Mouse (Mus musculus): ENCODE data around the gene Camta2. TPM values are rescaled to one million over a fixed set of nuclear protein-coding genes. Genes with fewer than 3 reads are reported as not detected.

Camta2 gene
- polyA plus RNA-seq, 1 experiment from 2014 or later = 11.7 TPM

- Histone ChIP-seq H3K27me3 (replicated peaks; ENCODE audit: control insufficient read depth, insufficient read depth, low read length) (no peaks in the 10 kb centered on the region), H3K4me1 (replicated peaks; ENCODE audit: control insufficient read depth, insufficient read depth, low read length) (peaks cover 4% of the 10 kb centered on the region), H3K27ac (ENCODE audit: low read depth, low read length) (no peak overlapping the region), H3K4me3 (ENCODE audit: low read depth, low read length) (no peak overlapping the region), H3K9ac (ENCODE audit: low read depth, low read length) (0 out of 2 replicates have a peak overlapping the region, but pooled peaks have one; percentile 3), H3K9me3 (ENCODE audit: control insufficient read depth) (no peaks in the 10 kb centered on the region), H3K36me3 (ENCODE audit: control insufficient read depth, insufficient read depth) (peaks cover 77% of the 10 kb centered on the region), H3K4me2 (replicated peaks; ENCODE audit: low read depth) (no peak overlapping the region)
- no peak for TF ChIP-seq CTCF (IDR thresholded peaks at IDR 0.05; ENCODE audit: low read depth)
- peak; percentile 28; the same call in 1 of the 2 replicates for ATAC-seq
- 65% methylated on average over 3 of the region's 3 CpGs for WGBS
Observed at GRCm38 (mm10) chr11:70706127-70706526, 18.2 kb upstream of the Camta2 start.

GRCm38 (mm10) chr11:70702781-70703180 is 14.9 kb upstream of the Camta2 start:
- H3K27me3 ChIP-seq (replicated peaks; ENCODE audit: control insufficient read depth, insufficient read depth, low read length) = no peaks in the 10 kb centered on the region
- peaks cover 43% of the 10 kb centered on the region for H3K36me3 ChIP-seq (ENCODE audit: control insufficient read depth, insufficient read depth)
- ATAC-seq = no peak
- H3K4me3 ChIP-seq (ENCODE audit: low read depth, low read length) = no peak overlapping the region
- H3K4me1 ChIP-seq (replicated peaks; ENCODE audit: control insufficient read depth, insufficient read depth, low read length) = peaks cover 4% of the 10 kb centered on the region
- no peak for TF ChIP-seq CTCF (IDR thresholded peaks at IDR 0.05; ENCODE audit: low read depth)
- no peaks in the 10 kb centered on the region for H3K9me3 ChIP-seq (ENCODE audit: control insufficient read depth)
- WGBS = 78% methylated on average over 6 of the region's 6 CpGs
- H3K27ac ChIP-seq (ENCODE audit: low read depth, low read length) = no peak overlapping the region
- no peak overlapping the region; the same call in 1 of the 2 replicates for H3K4me2 ChIP-seq (replicated peaks; ENCODE audit: low read depth)
- H3K9ac ChIP-seq (ENCODE audit: low read depth, low read length) = no peak overlapping the region

- H3K4me3 ChIP-seq (ENCODE audit: low read depth, low read length) = peak overlapping the region; percentile 95; the same call in 1 of the 2 replicates
- no peaks in the 10 kb centered on the region for H3K27me3 ChIP-seq (replicated peaks; ENCODE audit: control insufficient read depth, insufficient read depth, low read length)
- H3K9me3 ChIP-seq (ENCODE audit: control insufficient read depth) = no peaks in the 10 kb centered on the region
- peaks cover 38% of the 10 kb centered on the region for H3K36me3 ChIP-seq (ENCODE audit: control insufficient read depth, insufficient read depth)
- H3K4me2 ChIP-seq (replicated peaks; ENCODE audit: low read depth) = peak overlapping the region; percentile 76
- 58% methylated on average over 6 of the region's 6 CpGs for WGBS
- H3K27ac ChIP-seq (ENCODE audit: low read depth, low read length) = no peak overlapping the region
- ATAC-seq = no peak
- 0 out of 2 replicates have a peak overlapping the region, but pooled peaks have one; percentile 31 for H3K9ac ChIP-seq (ENCODE audit: low read depth, low read length)
- H3K4me1 ChIP-seq (replicated peaks; ENCODE audit: control insufficient read depth, insufficient read depth, low read length) = peaks cover 4% of the 10 kb centered on the region
- no peak for TF ChIP-seq CTCF (IDR thresholded peaks at IDR 0.05; ENCODE audit: low read depth)
Observed at GRCm38 (mm10) chr11:70701984-70702733, 14.3 kb upstream of the Camta2 start.

- ATAC-seq = no peak
- 3% methylated on average over 10 of the region's 10 CpGs for WGBS
Observed at GRCm38 (mm10) chr11:70701221-70701955, 13.5 kb upstream of the Camta2 start.

GRCm38 (mm10) chr11:70700613-70701012 is 12.7 kb upstream of the Camta2 start:
- whole genome bisulfite sequencing = under 1% methylated on average over 34 of the region's 34 CpGs
- H3K4me2 ChIP-seq (replicated peaks; ENCODE audit: low read depth) = peak overlapping the region; percentile 76
- peak overlapping the region; percentile 95 for H3K4me3 ChIP-seq (ENCODE audit: low read depth, low read length)
- peaks cover 4% of the 10 kb centered on the region for H3K4me1 ChIP-seq (replicated peaks; ENCODE audit: control insufficient read depth, insufficient read depth, low read length)
- no peaks in the 10 kb centered on the region for H3K27me3 ChIP-seq (replicated peaks; ENCODE audit: control insufficient read depth, insufficient read depth, low read length)
- ATAC-seq = peak; percentile 53
- peaks cover 22% of the 10 kb centered on the region for H3K36me3 ChIP-seq (ENCODE audit: control insufficient read depth, insufficient read depth)
- peak overlapping the region; percentile 86 for H3K9ac ChIP-seq (ENCODE audit: low read depth, low read length)
- no peaks in the 10 kb centered on the region for H3K9me3 ChIP-seq (ENCODE audit: control insufficient read depth)
- no peak for TF ChIP-seq CTCF (IDR thresholded peaks at IDR 0.05; ENCODE audit: low read depth)
- H3K27ac ChIP-seq (ENCODE audit: low read depth, low read length) = peak overlapping the region; percentile 91

More at GRCm38 (mm10) chr11:70701221-70701955, 13.5 kb upstream of the Camta2 start:
- Histone ChIP-seq H3K27me3 (replicated peaks; ENCODE audit: control insufficient read depth, insufficient read depth, low read length) (no peaks in the 10 kb centered on the region), H3K4me3 (ENCODE audit: low read depth, low read length) (peak overlapping the region; percentile 95), H3K9me3 (ENCODE audit: control insufficient read depth) (no peaks in the 10 kb centered on the region), H3K36me3 (ENCODE audit: control insufficient read depth, insufficient read depth) (peaks cover 30% of the 10 kb centered on the region), H3K4me1 (replicated peaks; ENCODE audit: control insufficient read depth, insufficient read depth, low read length) (peaks cover 4% of the 10 kb centered on the region), H3K27ac (ENCODE audit: low read depth, low read length) (peak overlapping the region; percentile 91), H3K9ac (ENCODE audit: low read depth, low read length) (peak overlapping the region; percentile 86), H3K4me2 (replicated peaks; ENCODE audit: low read depth) (peak overlapping the region; percentile 76)
- no peak for TF ChIP-seq CTCF (IDR thresholded peaks at IDR 0.05; ENCODE audit: low read depth)
